Mouse (Mus musculus) cerebellum, adult 11-12 months (tissue): Measurements from ENCODE around the gene Olfr1280.
"Not testable (repeated sequence)": the region's sequence is repeated elsewhere in the genome, so short reads cannot be mapped to it uniquely, and the experiment has no call there.

Experiments
- DNase-seq: peaks from one replicate; pipeline ENCODE4 v3.0.0; 2022

The Olfr1280 gene

GRCm38 (mm10) chr2:111313717-111314116, at the start of gene Olfr1280:
Gene Olfr1280, plus strand, starts transcription at chr2:111314017.
- no peak for DNase-seq

GRCm38 (mm10) chr2:111274006-111274405, 39.8 kb upstream of the Olfr1280 start, which contains the start of gene Olfr1277:
Gene Olfr1277, minus strand, starts transcription at chr2:111274106.
- DNase-seq = no peak

- DNase-seq = no peak
Measured at GRCm38 (mm10) chr2:111289836-111290235, 24.0 kb upstream of the Olfr1280 start, which contains the start of gene Olfr1278. Gene Olfr1278, plus strand, starts transcription at chr2:111290136.

- no peak for DNase-seq
Measured at GRCm38 (mm10) chr2:111298541-111298940, 15.3 kb upstream of the Olfr1280 start.

GRCm38 (mm10) chr2:111300374-111300773, 13.4 kb upstream of the Olfr1280 start, which contains the start of gene Olfr1279:
Gene Olfr1279, plus strand, starts transcription at chr2:111300635.
- no peak for DNase-seq

- DNase-seq = no peak
Measured at GRCm38 (mm10) chr2:111326220-111326619, 12.4 kb downstream of the Olfr1280 start, which contains the start of gene Olfr1281. Gene Olfr1281, plus strand, starts transcription at chr2:111326520.

GRCm38 (mm10) chr2:111333721-111334120, 19.9 kb downstream of the Olfr1280 start:
- DNase-seq = not testable (repeated sequence)

- no peak for DNase-seq
Measured at GRCm38 (mm10) chr2:111335976-111336375, 22.2 kb downstream of the Olfr1280 start, which contains the start of gene Olfr1282. Gene Olfr1282, minus strand, starts transcription at chr2:111336076.

GRCm38 (mm10) chr2:111366490-111366889, 52.7 kb downstream of the Olfr1280 start, which contains the start of gene Olfr1283:
Gene Olfr1283, plus strand, starts transcription at chr2:111366790.
- DNase-seq = no peak

GRCm38 (mm10) chr2:111375222-111375621, 61.4 kb downstream of the Olfr1280 start, which contains the start of gene Olfr1284:
Gene Olfr1284, plus strand, starts transcription at chr2:111375522.
- no peak for DNase-seq
